Comparison of ENCODE assay signal across 8 mouse cellular contexts in genomic region chr3:30969104-30969581, GRCm38 (mm10). TPM values are rescaled to one million over a fixed set of nuclear protein-coding genes. Genes with fewer than 3 reads are reported as not detected.
DNase-seq lines count a peak whose midpoint lies in the region; ATAC-seq and TF ChIP-seq lines count a peak whose summit lies in the region.

Phc3 (minus strand) TSS chr3:30969415.

- peak within 1 kb of the TSS; percentile 76 for H3K4me2 ChIP-seq in forebrain, embryonic 11.5 days (ENCODE audit: low read depth, low read length, severe bottlenecking)
- peak within 1 kb of the TSS; percentile 75 for H3K4me2 ChIP-seq in heart, embryonic 16.5 days (ENCODE audit: low read depth, low read length)
- peak within 1 kb of the TSS; percentile 83 for H3K4me2 ChIP-seq in liver, embryonic 16.5 days (ENCODE audit: low read depth, low read length)
- peak within 1 kb of the TSS; percentile 61 for H3K4me2 ChIP-seq in neural tube, embryonic 13.5 days

- TF ChIP-seq POLR2A in testis, adult 2 months (IDR thresholded peaks at IDR 0.05; ENCODE audit: control insufficient read depth, low read depth, low read length): peak; percentile 79; the same call in 1 of the 2 replicates

- no peaks in the 10 kb centered on the region for H3K9me3 ChIP-seq in forebrain, embryonic 11.5 days (ENCODE audit: control insufficient read depth, low read length)
- H3K9me3 ChIP-seq in heart, embryonic 16.5 days (replicated peaks; ENCODE audit: control insufficient read depth, low read length): no peaks in the 10 kb centered on the region
- H3K9me3 ChIP-seq in liver, embryonic 16.5 days (replicated peaks; ENCODE audit: control insufficient read depth, low read length): no peaks in the 10 kb centered on the region
- H3K9me3 ChIP-seq in neural tube, embryonic 13.5 days: no peaks in the 10 kb centered on the region

- WGBS in forebrain, embryonic 11.5 days: 1% methylated on average over 30 of the region's 34 CpGs
- WGBS in heart, embryonic 16.5 days: 2% methylated on average over 31 of the region's 34 CpGs
- under 1% methylated on average over 33 of the region's 34 CpGs for WGBS in liver, embryonic 16.5 days (ENCODE audit: insufficient replicate concordance)
- under 1% methylated on average over 34 of the region's 34 CpGs for WGBS in neural tube, embryonic 13.5 days

- H3K4me1 ChIP-seq in forebrain, embryonic 11.5 days (replicated peaks; ENCODE audit: control insufficient read depth, insufficient read depth, low read length): no peaks in the 10 kb centered on the region; the same call in 1 of the 2 replicates
- H3K4me1 ChIP-seq in heart, embryonic 16.5 days (ENCODE audit: control insufficient read depth, insufficient read depth, low read length): peaks cover 11% of the 10 kb centered on the region
- peaks cover 12% of the 10 kb centered on the region for H3K4me1 ChIP-seq in liver, embryonic 16.5 days (ENCODE audit: control insufficient read depth, low read depth, low read length)
- peaks cover 14% of the 10 kb centered on the region for H3K4me1 ChIP-seq in neural tube, embryonic 13.5 days (replicated peaks)
- H3K4me1 ChIP-seq in testis, adult 2 months (ENCODE audit: control insufficient read depth, insufficient read depth, low read length): peaks cover 3% of the 10 kb centered on the region; the same call in 1 of the 2 replicates

- peak within 1 kb of the TSS; percentile 87 for H3K9ac ChIP-seq in forebrain, embryonic 11.5 days (ENCODE audit: low read length)
- H3K9ac ChIP-seq in heart, embryonic 16.5 days (ENCODE audit: low read length): peak within 1 kb of the TSS; percentile 96
- peak within 1 kb of the TSS; percentile 88 for H3K9ac ChIP-seq in liver, embryonic 16.5 days (ENCODE audit: low read depth, low read length)
- H3K9ac ChIP-seq in neural tube, embryonic 13.5 days: peak within 1 kb of the TSS; percentile 99

- peak; percentile 92 for ATAC-seq in forebrain, embryonic 11.5 days (replicated peaks; ENCODE audit: low FRiP score)
- ATAC-seq in heart, embryonic 16.5 days (replicated peaks; ENCODE audit: extremely low read depth, insufficient read depth, low FRiP score): peak; percentile 89
- ATAC-seq in liver, embryonic 16.5 days (ENCODE audit: low read depth): peak; percentile 82
- peak; percentile 96 for ATAC-seq in neural tube, embryonic 13.5 days (ENCODE audit: low read depth)

- H3K27ac ChIP-seq in forebrain, embryonic 11.5 days (ENCODE audit: low read depth, low read length): peak within 1 kb of the TSS; percentile 66; the same call in 1 of the 2 replicates
- H3K27ac ChIP-seq in heart, embryonic 16.5 days (ENCODE audit: low read length): peak within 1 kb of the TSS; percentile 90
- H3K27ac ChIP-seq in liver, embryonic 16.5 days (ENCODE audit: low read length): peak within 1 kb of the TSS; percentile 69
- H3K27ac ChIP-seq in neural tube, embryonic 13.5 days (replicated peaks): peak within 1 kb of the TSS; percentile 93
- peak within 1 kb of the TSS; percentile 89 for H3K27ac ChIP-seq in testis, adult 2 months (ENCODE audit: control insufficient read depth, insufficient read depth, low read depth, low read length)

- H3K27me3 ChIP-seq in forebrain, embryonic 11.5 days (ENCODE audit: control insufficient read depth, insufficient read depth, low read length): no peaks in the 10 kb centered on the region
- H3K27me3 ChIP-seq in heart, embryonic 16.5 days (ENCODE audit: control insufficient read depth, insufficient read depth, low read length): no peaks in the 10 kb centered on the region
- no peaks in the 10 kb centered on the region for H3K27me3 ChIP-seq in liver, embryonic 16.5 days (ENCODE audit: control insufficient read depth, insufficient read depth, low read depth, low read length)
- H3K27me3 ChIP-seq in neural tube, embryonic 13.5 days: no peaks in the 10 kb centered on the region
- no peaks in the 10 kb centered on the region for H3K27me3 ChIP-seq in testis, adult 2 months (ENCODE audit: control insufficient read depth, insufficient read depth, low read length)

- peaks cover 2% of the 10 kb centered on the region; the same call in 1 of the 2 replicates for H3K36me3 ChIP-seq in forebrain, embryonic 11.5 days (ENCODE audit: control insufficient read depth, insufficient read depth, low read length)
- peaks cover 10% of the 10 kb centered on the region for H3K36me3 ChIP-seq in heart, embryonic 16.5 days (ENCODE audit: control insufficient read depth, insufficient read depth)
- H3K36me3 ChIP-seq in liver, embryonic 16.5 days (ENCODE audit: control insufficient read depth, insufficient read depth): 0 out of 2 replicates have a peak, but pooled peaks cover 2% of the 10 kb centered on the region
- peaks cover 16% of the 10 kb centered on the region for H3K36me3 ChIP-seq in neural tube, embryonic 13.5 days
- H3K36me3 ChIP-seq in testis, adult 2 months (ENCODE audit: control insufficient read depth, insufficient read depth, low read length): no peaks in the 10 kb centered on the region

- peak; percentile 85 to 87 for DNase-seq in CD8-positive naive resting alpha-beta T cell, adult 2 months (ENCODE audit: low read depth in 2 of 2, low spot score in 2 of 2)
- DNase-seq in c-Kit-positive CD71-negative TER-119-negative erythroid progenitor cells, embryonic 14.5 days (ENCODE audit: low read depth): peak; percentile 96
- DNase-seq in forebrain, embryonic 11.5 days (ENCODE audit: low spot score): peak; percentile 99
- peak; percentile 94 for DNase-seq in kidney, postnatal 36 days

- peak within 1 kb of the TSS; percentile 97 for H3K4me3 ChIP-seq in forebrain, embryonic 11.5 days (ENCODE audit: low read depth, low read length)
- peak within 1 kb of the TSS; percentile 97 for H3K4me3 ChIP-seq in heart, embryonic 16.5 days (ENCODE audit: low read length)
- peak within 1 kb of the TSS; percentile 92 for H3K4me3 ChIP-seq in liver, embryonic 16.5 days (ENCODE audit: low read depth, low read length)
- peak within 1 kb of the TSS; percentile 98 for H3K4me3 ChIP-seq in neural tube, embryonic 13.5 days
- peak within 1 kb of the TSS; percentile 99 for H3K4me3 ChIP-seq in testis, adult 2 months (ENCODE audit: control insufficient read depth, low read depth, low read length)

- no peak for TF ChIP-seq CTCF in testis, adult 2 months (IDR thresholded peaks at IDR 0.05; ENCODE audit: control insufficient read depth, insufficient read depth, insufficient replicate concordance, low read depth, low read length)

RNA-seq across cellular contexts. Expression of gene Phc3, which starts in this region (rescaled TPM):
- 6.2 and 7.4 TPM in 2 replicates for polyA plus RNA-seq in forebrain, embryonic 11.5 days (2014; fragmentation: Nextera tagmentation; extraction: Ambion mirVana)
- polyA plus RNA-seq in heart, embryonic 16.5 days (2015; fragmentation: Nextera tagmentation; extraction: Ambion mirVana): 5.6 and 5.8 TPM in 2 replicates
- polyA plus RNA-seq in liver, embryonic 16.5 days (2015; fragmentation: Nextera tagmentation; extraction: Ambion mirVana): 1.6 and 1.8 TPM in 2 replicates
- polyA plus RNA-seq in neural tube, embryonic 13.5 days (2015; fragmentation: Nextera tagmentation; extraction: Ambion mirVana): 7.1 and 8.3 TPM in 2 replicates
- polyA plus RNA-seq in testis, adult 2 months (2012; rRNA removed): 11.3 and 11.4 TPM in 2 replicates

Comparison
In these comparisons a context has a peak if more than half of its experiments do, and no peak if none do; other contexts are left out.
1. Peak in every context shown above with its lines: DNase-seq, ATAC-seq, H3K4me3 ChIP-seq and H3K27ac ChIP-seq.